Mouse (Mus musculus): ENCODE measurements at regions not wholly inside any gene's neighbourhood (a gene's known extent, or its start where the extent isn't known, plus 50 kb on each side); places are given as distances from the start of the nearest gene placed in this dataset.

DNA sequence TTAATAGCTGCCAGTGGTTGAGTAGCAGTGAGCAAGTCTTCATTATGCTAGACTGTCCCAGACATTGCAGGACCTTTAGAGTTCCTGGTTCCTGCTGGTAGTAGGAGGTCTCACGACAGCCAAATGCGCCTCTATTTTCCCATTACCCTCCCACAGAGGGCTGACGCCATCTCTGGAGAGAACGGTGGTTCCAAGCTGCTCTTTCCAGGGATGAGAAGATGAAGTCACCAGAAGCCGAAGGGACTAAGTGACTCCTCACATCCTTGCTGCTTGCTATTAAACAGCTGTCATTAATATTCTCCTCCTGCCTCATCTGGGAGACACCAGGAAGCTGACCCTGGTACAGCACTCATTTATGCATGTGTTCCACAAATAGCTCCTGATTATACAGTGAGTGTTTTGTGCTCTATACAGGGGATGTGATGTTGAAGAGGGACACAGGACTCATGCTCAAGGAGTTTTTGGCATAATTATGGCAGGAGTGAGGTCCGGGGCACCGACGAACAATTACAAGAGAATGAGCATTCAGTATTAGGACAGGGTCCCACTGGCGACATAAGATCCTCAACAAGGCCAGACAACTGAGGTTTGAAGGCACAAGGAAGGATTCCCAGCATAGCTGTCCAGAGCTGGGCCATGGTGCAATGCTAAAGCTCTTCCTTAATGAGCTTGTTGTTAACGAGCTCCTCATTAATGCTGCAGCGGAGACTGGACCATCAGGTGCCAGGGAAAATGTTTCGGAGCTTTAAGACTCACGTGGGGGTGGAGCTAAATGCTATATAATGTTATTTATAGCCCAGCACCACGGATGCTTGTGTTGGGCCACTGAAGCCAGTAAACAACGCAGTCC lies 145.6 kb downstream of the Kit start:
- Histone ChIP-seq H3K4me1 (ENCODE audit: insufficient read depth, low read length) (peaks cover 9% of the 10 kb centered on the region; the same call in 1 of the 2 replicates), H3K9me3 (ENCODE audit: low read length) (no peaks in the 10 kb centered on the region), H3K36me3 (ENCODE audit: insufficient read depth, low read length) (no peaks in the 10 kb centered on the region), H3K4me3 (ENCODE audit: low read length) (no peak overlapping the region), H3K4me2 (replicated peaks; ENCODE audit: low read depth, low read length) (no peak overlapping the region), H3K9ac (replicated peaks; ENCODE audit: low read length) (no peak overlapping the region), H3K27ac (ENCODE audit: low read length) (no peak overlapping the region), H3K27me3 (ENCODE audit: insufficient read depth, low read length) (no peaks in the 10 kb centered on the region)
- 67% methylated on average over 15 of the region's 15 CpGs for WGBS
- no peak for ATAC-seq (ENCODE audit: low FRiP score, low TSS enrichment)

DNA sequence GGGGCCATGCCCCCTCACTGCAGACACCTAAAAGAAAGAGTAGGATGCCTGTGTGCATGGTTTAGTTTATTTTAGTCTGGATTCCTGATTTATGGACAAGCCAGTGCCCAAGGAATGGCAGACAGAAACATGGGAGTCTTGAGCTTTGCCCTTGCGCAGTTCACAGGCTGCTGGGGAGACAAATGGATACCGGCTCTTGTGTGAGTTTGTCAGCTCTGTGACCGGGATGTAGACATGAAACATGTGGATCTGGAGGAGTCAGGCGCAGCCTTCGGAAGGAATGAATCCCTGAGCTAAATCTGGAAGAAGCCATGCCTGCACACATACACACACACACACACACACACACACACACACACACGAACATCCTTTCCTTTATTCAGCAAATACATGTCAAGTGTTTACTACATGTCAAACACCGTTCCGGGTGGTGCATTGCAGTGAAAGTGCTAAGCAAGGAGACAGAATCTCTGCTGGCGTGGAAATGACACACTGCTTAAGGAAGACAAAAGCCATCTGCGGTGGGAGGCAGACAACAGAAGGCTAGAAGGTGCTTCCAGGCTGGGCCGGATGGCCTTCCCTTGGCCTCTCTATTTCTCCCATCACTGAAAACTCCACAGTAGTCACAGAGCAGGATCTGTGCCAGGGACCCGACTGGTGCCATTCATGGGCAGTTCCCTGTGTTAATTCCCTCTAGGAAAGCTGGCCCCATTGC lies 144.0 kb downstream of the Kit start:
- Histone ChIP-seq H3K4me3 (ENCODE audit: low read length) (no peak overlapping the region), H3K9me3 (ENCODE audit: low read length) (no peaks in the 10 kb centered on the region), H3K4me1 (ENCODE audit: insufficient read depth, low read length) (peaks cover 9% of the 10 kb centered on the region; the same call in 1 of the 2 replicates), H3K9ac (replicated peaks; ENCODE audit: low read length) (no peak overlapping the region), H3K27me3 (ENCODE audit: insufficient read depth, low read length) (no peaks in the 10 kb centered on the region), H3K4me2 (replicated peaks; ENCODE audit: low read depth, low read length) (no peak overlapping the region), H3K27ac (ENCODE audit: low read length) (no peak overlapping the region), H3K36me3 (ENCODE audit: insufficient read depth, low read length) (no peaks in the 10 kb centered on the region)
- ATAC-seq (ENCODE audit: low FRiP score, low TSS enrichment): peak; percentile 51; the same call in 1 of the 2 replicates
- 32% methylated on average over 12 of the region's 12 CpGs for WGBS
